Mouse (Mus musculus): ENCODE measurements around the gene Olfr155.

- TF ChIP-seq CTCF (IDR thresholded peaks at IDR 0.05; ENCODE audit: low read depth), result no peak
- no peak for TF ChIP-seq EP300 (IDR thresholded peaks at IDR 0.05; ENCODE audit: low read depth)
Measured at GRCm38 (mm10) chr4:43863298-43863697, 11.9 kb downstream of the Olfr155 start.

Data from heart, postnatal 0 days (tissue).